Mouse (Mus musculus) C2C12 (cell line): Measurements from ENCODE around the gene Tmem119.

Source experiments
- CTCF ChIP-seq: IDR thresholded peaks from one replicate; pipeline ENCODE4 v1.5.1; 2011; ENCODE audit not compliant: control insufficient read depth, insufficient read depth, insufficient read length
- MAX ChIP-seq: IDR thresholded peaks from one replicate; pipeline ENCODE4 v1.6.1; 2011; ENCODE audit warnings: mild to moderate bottlenecking, control low read depth
- MYOG ChIP-seq: IDR thresholded peaks from one replicate; pipeline ENCODE4 v1.6.1; 2011; ENCODE audit not compliant: control insufficient read depth, insufficient read length; ENCODE audit errors: extremely low read depth

DNA sequence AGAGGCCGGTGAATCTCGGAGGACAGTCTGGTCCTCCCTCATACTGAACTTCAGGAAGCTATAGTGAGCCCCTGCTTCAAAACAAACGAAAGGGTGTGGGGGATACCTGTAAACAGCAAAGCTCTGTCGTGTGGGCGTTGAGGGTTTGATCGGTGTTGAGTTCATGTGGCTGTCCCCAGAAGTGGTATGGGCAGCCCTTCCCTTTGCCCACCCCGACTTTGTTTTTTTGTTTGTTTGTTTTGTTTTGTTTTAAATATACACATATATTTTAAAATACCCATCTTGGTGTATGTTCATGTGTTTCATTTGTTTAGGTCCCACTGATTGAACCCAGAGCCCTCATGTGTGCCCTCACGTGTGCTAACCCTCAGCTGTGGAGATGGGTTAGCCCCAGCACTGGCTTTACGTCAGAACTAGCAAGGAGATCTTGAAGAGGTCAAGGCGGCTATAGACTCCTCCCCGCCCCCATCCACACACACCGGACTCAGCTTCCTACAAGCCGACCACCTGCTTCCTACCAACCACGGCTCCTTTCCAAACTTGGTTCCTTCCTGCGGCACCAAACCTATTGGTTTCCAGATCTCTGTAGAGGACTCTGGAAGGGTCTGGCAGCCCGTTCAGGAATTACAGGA is 33.1 kb upstream of the Tmem119 start:
- TF ChIP-seq CTCF (no peak), MYOG (no peak), MAX (no peak)
